Comparison of ENCODE assay signal across 8 mouse cellular contexts in the genomic region with DNA sequence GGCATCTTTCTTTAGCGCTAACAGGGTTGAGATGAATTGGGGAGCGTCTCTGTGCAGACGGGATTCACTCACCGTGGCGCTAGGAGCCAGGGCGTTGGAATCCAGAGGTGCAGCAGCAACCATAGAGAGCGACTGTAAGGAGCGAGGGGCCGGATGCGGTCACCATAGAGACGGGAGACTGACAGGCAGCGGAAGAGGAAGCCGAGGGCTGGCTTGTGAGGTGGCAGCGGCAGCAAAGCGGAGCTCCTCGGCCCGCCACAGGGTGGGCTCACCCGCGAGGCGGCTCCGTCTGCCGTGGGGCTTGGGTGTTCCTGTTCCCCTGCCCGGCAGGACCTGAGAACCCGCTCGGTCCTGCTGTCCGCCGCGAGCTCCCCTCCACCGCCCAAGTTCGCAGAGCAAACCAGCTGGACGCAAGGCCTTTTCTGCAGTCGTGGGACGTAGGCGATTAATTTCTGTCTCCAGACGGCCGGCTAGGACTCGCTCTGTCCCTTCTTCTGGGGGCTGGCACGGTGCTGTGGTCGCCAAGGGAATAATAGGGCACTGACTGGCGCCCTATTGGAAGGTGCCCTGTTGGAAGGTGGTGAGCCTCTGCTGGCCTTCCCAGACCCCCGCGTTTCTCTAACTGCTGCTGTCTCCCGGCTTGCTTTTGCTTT. TPM values are rescaled to one million over a fixed set of nuclear protein-coding genes. Genes with fewer than 3 reads are reported as not detected.
DNase-seq lines count a peak whose midpoint lies in the region; ATAC-seq and TF ChIP-seq lines count a peak whose summit lies in the region.

Gene Chpf2, plus strand, starts transcription at position 195 of the 653 bp plus-strand sequence.

- TF ChIP-seq CTCF in intestine, postnatal 0 days (IDR thresholded peaks at IDR 0.05; ENCODE audit: low read depth): no peak; the same call in 1 of the 2 replicates

- H3K9ac ChIP-seq in intestine, postnatal 0 days (ENCODE audit: low read depth, low read length): peak within 1 kb of the TSS; percentile 66
- H3K9ac ChIP-seq in limb, embryonic 13.5 days: peak within 1 kb of the TSS; percentile 88
- H3K9ac ChIP-seq in midbrain, embryonic 15.5 days: peak within 1 kb of the TSS; percentile 76

- peak within 1 kb of the TSS; percentile 81 for H3K4me2 ChIP-seq in intestine, postnatal 0 days (replicated peaks; ENCODE audit: low read depth)
- H3K4me2 ChIP-seq in limb, embryonic 13.5 days (replicated peaks): peak within 1 kb of the TSS; percentile 81
- peak within 1 kb of the TSS; percentile 84 for H3K4me2 ChIP-seq in midbrain, embryonic 15.5 days

- H3K9me3 ChIP-seq in intestine, postnatal 0 days (ENCODE audit: control insufficient read depth): no peaks in the 10 kb centered on the region
- H3K9me3 ChIP-seq in limb, embryonic 13.5 days: no peaks in the 10 kb centered on the region
- no peaks in the 10 kb centered on the region for H3K9me3 ChIP-seq in midbrain, embryonic 15.5 days

- DNase-seq in 3T3-L1 (ENCODE audit: low read depth, low spot score): peak; percentile 94
- DNase-seq in adrenal gland, adult 8-10 months: peak; percentile 76
- peak; percentile 87 for DNase-seq in embryo, embryonic 9.5 days (ENCODE audit: extremely low spot score)
- peak; percentile 53 to 76 for DNase-seq in spleen, postnatal 14 days (ENCODE audit: low spot score in 2 of 2)

- no peaks in the 10 kb centered on the region for H3K27me3 ChIP-seq in intestine, postnatal 0 days (replicated peaks; ENCODE audit: control insufficient read depth, insufficient read depth, low read length)
- no peaks in the 10 kb centered on the region; the same call in 1 of the 2 replicates for H3K27me3 ChIP-seq in limb, embryonic 13.5 days
- no peaks in the 10 kb centered on the region for H3K27me3 ChIP-seq in midbrain, embryonic 15.5 days (replicated peaks)

- H3K4me1 ChIP-seq in intestine, postnatal 0 days (replicated peaks; ENCODE audit: control insufficient read depth, insufficient read depth, low read length): peaks cover 4% of the 10 kb centered on the region; the same call in 1 of the 2 replicates
- peaks cover 28% of the 10 kb centered on the region for H3K4me1 ChIP-seq in limb, embryonic 13.5 days
- peaks cover 27% of the 10 kb centered on the region for H3K4me1 ChIP-seq in midbrain, embryonic 15.5 days

- ATAC-seq in granulocyte monocyte progenitor cell, adult 5-6 weeks (replicated peaks; ENCODE audit: poor library complexity, severe bottlenecking): peak; percentile 94
- peak; percentile 71 for ATAC-seq in intestine, postnatal 0 days
- peak; percentile 91 for ATAC-seq in limb, embryonic 13.5 days (ENCODE audit: low FRiP score, low read depth)
- peak; percentile 94 for ATAC-seq in midbrain, embryonic 15.5 days (replicated peaks)

- H3K27ac ChIP-seq in intestine, postnatal 0 days (ENCODE audit: low read depth, low read length): peak within 1 kb of the TSS; percentile 54; the same call in 1 of the 2 replicates
- peak within 1 kb of the TSS; percentile 23 for H3K27ac ChIP-seq in limb, embryonic 13.5 days
- H3K27ac ChIP-seq in midbrain, embryonic 15.5 days: peak within 1 kb of the TSS; percentile 77

- H3K4me3 ChIP-seq in intestine, postnatal 0 days (ENCODE audit: low read depth, low read length): peak within 1 kb of the TSS; percentile 77
- H3K4me3 ChIP-seq in limb, embryonic 13.5 days: peak within 1 kb of the TSS; percentile 89
- peak within 1 kb of the TSS; percentile 75 for H3K4me3 ChIP-seq in midbrain, embryonic 15.5 days

- peaks cover 21% of the 10 kb centered on the region; the same call in 1 of the 2 replicates for H3K36me3 ChIP-seq in intestine, postnatal 0 days (ENCODE audit: control insufficient read depth, insufficient read depth)
- H3K36me3 ChIP-seq in limb, embryonic 13.5 days: peaks cover 37% of the 10 kb centered on the region
- H3K36me3 ChIP-seq in midbrain, embryonic 15.5 days (replicated peaks): 0 out of 2 replicates have a peak, but pooled peaks cover 3% of the 10 kb centered on the region

- WGBS in intestine, postnatal 0 days: under 1% methylated on average over 43 of the region's 43 CpGs
- under 1% methylated on average over 43 of the region's 43 CpGs for WGBS in limb, embryonic 13.5 days
- WGBS in midbrain, embryonic 15.5 days: under 1% methylated on average over 43 of the region's 43 CpGs

RNA-seq across cellular contexts. Expression of gene Chpf2, which starts in this region (rescaled TPM):
- 10 to 100 TPM; 38.1 to 70.3 (median 57.1) TPM for total RNA-seq in adrenal gland, adult 8-10 months (2022)
- 17.8 and 17.9 TPM in 2 replicates for total RNA-seq in granulocyte monocyte progenitor cell, adult 5-6 weeks (2014; fragmentation: Nextera tagmentation)
- 10.4 and 29.2 TPM in 2 replicates for total RNA-seq in granulocyte monocyte progenitor cell, adult 5-6 weeks (2017)
- 23.5 and 24.4 TPM in 2 replicates for polyA plus RNA-seq in intestine, postnatal 0 days (2015; fragmentation: Nextera tagmentation; extraction: Ambion mirVana)
- 31.6 and 33.3 TPM in 2 replicates for polyA plus RNA-seq in limb, embryonic 13.5 days (2015; fragmentation: Nextera tagmentation; extraction: Ambion mirVana)
- polyA plus RNA-seq in midbrain, embryonic 15.5 days (2015; fragmentation: Nextera tagmentation; extraction: Ambion mirVana): 22.1 and 23.0 TPM in 2 replicates

Comparison
In these comparisons a context has a peak if more than half of its experiments do, and no peak if none do; other contexts are left out.
1. Peak in every context shown above with its lines: DNase-seq, ATAC-seq, H3K4me3 ChIP-seq and H3K27ac ChIP-seq.
2. H3K27ac ChIP-seq: peak in every context shown above with its lines; median percentile 77 in midbrain, embryonic 15.5 days; 54 in intestine, postnatal 0 days; 23 in limb, embryonic 13.5 days.